Mouse (Mus musculus) myocyte (in vitro differentiated cells): ENCODE data around the gene Kctd2.

Experiments
- E2F4 ChIP-seq: IDR thresholded peaks from one replicate; pipeline ENCODE4 v1.6.1; 2011; ENCODE audit warnings: mild to moderate bottlenecking, control low read depth, moderate library complexity; ENCODE audit not compliant: insufficient read depth
- MAX ChIP-seq: IDR thresholded peaks from one replicate; pipeline ENCODE4 v1.6.1; 2011; ENCODE audit warnings: low read depth, mild to moderate bottlenecking, control low read depth
- MYOG ChIP-seq, 3 experiments: IDR thresholded peaks; one replicate each; pipeline ENCODE4 v1.6.1; 2011; ENCODE audit warnings: control low read depth in 2 of 3, low read depth in 2 of 3, mild to moderate bottlenecking in 2 of 3; ENCODE audit not compliant: insufficient read length in 2 of 3, control insufficient read depth in 1 of 3, insufficient read depth in 1 of 3
- POLR2A ChIP-seq: IDR thresholded peaks from one replicate; pipeline ENCODE4 v1.6.1; 2011; ENCODE audit warnings: low read depth, mild to moderate bottlenecking, control low read depth, moderate library complexity; ENCODE audit not compliant: insufficient read length
- POLR2AphosphoS2 ChIP-seq: IDR thresholded peaks from one replicate; pipeline ENCODE4 v1.6.1; 2011; ENCODE audit warnings: low read depth, control low read depth; ENCODE audit not compliant: insufficient read length
- TCF3 ChIP-seq: IDR thresholded peaks from one replicate; pipeline ENCODE4 v1.6.1; 2011; ENCODE audit warnings: low read depth, control low read depth; ENCODE audit not compliant: insufficient read length

DNA sequence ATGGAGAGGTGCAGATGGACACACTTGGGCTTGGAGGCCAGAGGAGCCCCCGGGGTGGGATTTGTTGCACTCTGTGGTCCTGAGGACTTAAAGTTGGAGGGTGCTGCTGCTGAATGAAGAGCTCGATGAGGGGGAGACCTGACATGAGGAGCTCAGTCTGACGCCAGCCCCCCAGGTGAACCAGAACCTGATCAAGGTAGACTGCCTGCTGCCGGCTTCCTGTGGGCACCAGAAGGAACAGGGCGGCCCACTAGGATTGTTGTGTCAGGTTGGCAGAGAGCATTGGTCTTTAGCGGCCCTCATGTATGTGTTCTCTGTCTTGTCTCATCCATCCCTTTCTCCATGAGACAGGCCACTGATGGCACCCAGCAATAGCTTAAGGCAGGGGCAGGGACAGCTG lies 14.2 kb upstream of the Kctd2 start:
- TF ChIP-seq POLR2A = no peak
- no peak for TF ChIP-seq POLR2AphosphoS2
- no peak for TF ChIP-seq MYOG (IDR thresholded peaks at IDR 0.05; ENCODE audit: control insufficient read depth in 1 of 3, insufficient read depth in 1 of 3, insufficient read length in 2 of 3, low read depth in 2 of 3)
- no peak for TF ChIP-seq MAX
- no peak for TF ChIP-seq E2F4
- TF ChIP-seq TCF3 = no peak
